Mouse (Mus musculus) neural tube, embryonic 15.5 days (tissue): ENCODE results near the gene Smim9. TPM values are rescaled to one million over a fixed set of nuclear protein-coding genes. Genes with fewer than 3 reads are reported as not detected.
A peak's percentile ranks its signal among the peaks of the same experiment; 100 is the strongest.

Source experiments
- ATAC-seq: fragments of 200-750 bp; cut with Nextera tagmentation; 2 replicates; pipeline ENCODE4 v1.8.0; 2017; ENCODE audit warnings: mild to moderate bottlenecking, moderate TSS enrichment, moderate library complexity; ENCODE audit not compliant: low FRiP score
- H3K27ac ChIP-seq: fragments of 300-500 bp; sonication (generic); replicated peaks from 2 replicates; pipeline ENCODE4 v1.5.1; 2015; ENCODE audit warnings: mild to moderate bottlenecking, inconsistent platforms
- H3K27me3 ChIP-seq: fragments of 300-500 bp; sonication (generic); replicated peaks from 2 replicates; pipeline ENCODE4 v1.6.1; 2015; ENCODE audit warnings: inconsistent platforms
- H3K36me3 ChIP-seq: fragments of 300-500 bp; sonication (generic); 2 replicates; pipeline ENCODE4 v1.6.1; 2015; ENCODE audit warnings: inconsistent platforms
- H3K4me1 ChIP-seq: fragments of 300-500 bp; sonication (generic); 2 replicates; pipeline ENCODE4 v1.6.1; 2015; ENCODE audit warnings: inconsistent platforms
- H3K4me2 ChIP-seq: fragments of 300-500 bp; sonication (generic); 2 replicates; pipeline ENCODE4 v1.6.1; 2015; ENCODE audit warnings: inconsistent platforms, mild to moderate bottlenecking, moderate library complexity
- H3K4me3 ChIP-seq: fragments of 300-500 bp; sonication (generic); replicated peaks from 2 replicates; pipeline ENCODE4 v1.5.1; 2015; ENCODE audit warnings: mild to moderate bottlenecking, inconsistent platforms
- H3K9ac ChIP-seq: fragments of 300-500 bp; sonication (generic); replicated peaks from 2 replicates; pipeline ENCODE4 v1.6.1; 2015; ENCODE audit warnings: mild to moderate bottlenecking, inconsistent platforms
- H3K9me3 ChIP-seq: fragments of 300-500 bp; sonication (generic); replicated peaks from 2 replicates; pipeline ENCODE4 v1.6.1; 2016; ENCODE audit warnings: inconsistent platforms
- WGBS: fragments of 180-500 bp; shearing (Covaris S2); methylation state at CpG from one replicate; pipeline ENCODE4 v1.1.7; 2015; ENCODE audit warnings: mixed read lengths; 5-methylcytosine and 5-hydroxymethylcytosine counted together
- polyA plus RNA-seq: library from polyadenylated mRNA; unstranded; fragments of >200 nt; fragmentation: Nextera tagmentation; extraction: Ambion mirVana; gene quantifications from 2 replicates; pipeline ENCODE4 v1.2.1, GENCODE M21; 2015

The Smim9 gene
- polyA plus RNA-seq, 1 experiment from 2014 or later: not detected

DNA sequence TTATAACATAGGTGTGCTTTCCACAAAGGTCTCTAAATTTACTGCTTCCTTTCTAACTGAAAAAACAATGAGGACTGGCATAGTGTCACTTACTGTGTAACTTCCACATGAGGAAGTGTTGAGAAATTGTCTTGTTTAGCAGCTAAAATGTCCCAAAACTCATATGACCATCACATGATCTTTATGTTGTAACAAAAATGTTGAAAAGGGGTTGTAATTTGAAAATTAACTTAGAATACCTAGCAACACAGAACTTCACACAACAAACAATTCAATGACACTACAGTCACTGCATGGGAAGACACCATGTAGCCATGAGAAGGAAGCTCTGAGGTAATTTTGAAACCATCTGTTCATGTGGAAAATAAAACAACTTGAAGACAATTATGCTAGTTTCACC is 36.7 kb downstream of the Smim9 start:
- Histone ChIP-seq H3K36me3 (no peaks in the 10 kb centered on the region), H3K27me3 (no peaks in the 10 kb centered on the region), H3K4me2 (no peak overlapping the region), H3K4me3 (no peak overlapping the region), H3K4me1 (no peaks in the 10 kb centered on the region), H3K9ac (no peak overlapping the region), H3K9me3 (no peaks in the 10 kb centered on the region), H3K27ac (no peak overlapping the region)
- ATAC-seq: no peak

DNA sequence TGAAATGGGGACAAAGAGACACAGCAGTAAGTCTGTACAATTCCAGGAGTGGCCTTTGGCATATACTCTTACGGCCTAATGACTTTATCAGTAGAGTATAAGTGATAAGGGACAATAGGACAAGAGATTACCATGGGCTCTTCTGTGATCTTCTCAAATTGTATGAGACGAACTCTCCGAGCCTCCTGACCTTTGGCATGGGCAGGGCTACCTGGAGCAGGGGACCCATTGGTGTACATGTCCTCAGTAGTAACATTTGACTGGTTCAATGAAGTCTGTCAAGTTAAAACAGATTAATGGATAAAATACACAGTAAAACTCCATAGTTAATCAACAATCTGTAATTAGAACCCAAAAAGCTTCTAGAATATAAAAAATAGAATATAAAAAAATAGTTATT is 38.0 kb downstream of the Smim9 start:
- Histone ChIP-seq H3K9me3 (no peaks in the 10 kb centered on the region), H3K4me2 (no peak overlapping the region), H3K9ac (no peak overlapping the region), H3K4me1 (no peaks in the 10 kb centered on the region), H3K27ac (no peak overlapping the region), H3K27me3 (no peaks in the 10 kb centered on the region), H3K36me3 (no peaks in the 10 kb centered on the region), H3K4me3 (no peak overlapping the region)
- ATAC-seq: no peak
- WGBS: 87% methylated on average over 3 of the region's 3 CpGs

DNA sequence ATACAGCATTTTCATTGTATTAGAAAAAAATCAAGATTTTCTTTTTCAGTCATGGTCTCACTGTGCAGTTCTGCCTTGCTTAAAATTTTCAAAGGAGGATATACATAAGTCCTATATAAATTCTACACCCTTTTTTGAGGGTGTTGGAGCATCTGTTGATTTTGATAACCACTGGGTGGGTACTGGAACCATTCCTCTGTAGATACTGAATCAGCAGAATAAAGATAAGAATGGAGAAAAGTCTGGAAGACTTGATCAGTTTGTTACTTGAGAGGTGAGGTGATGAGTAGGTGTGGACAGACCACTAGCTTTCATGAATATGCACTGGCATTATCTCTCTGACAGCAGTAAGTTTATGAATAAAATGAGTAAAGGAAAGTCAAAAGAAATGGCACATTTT is 48.0 kb downstream of the Smim9 start:
- Histone ChIP-seq H3K36me3 (peaks cover 2% of the 10 kb centered on the region; the same call in 1 of the 2 replicates), H3K9me3 (no peaks in the 10 kb centered on the region), H3K27me3 (no peaks in the 10 kb centered on the region), H3K9ac (no peak overlapping the region), H3K4me2 (no peak overlapping the region), H3K4me1 (no peaks in the 10 kb centered on the region), H3K27ac (no peak overlapping the region), H3K4me3 (no peak overlapping the region)
- ATAC-seq: no peak

DNA sequence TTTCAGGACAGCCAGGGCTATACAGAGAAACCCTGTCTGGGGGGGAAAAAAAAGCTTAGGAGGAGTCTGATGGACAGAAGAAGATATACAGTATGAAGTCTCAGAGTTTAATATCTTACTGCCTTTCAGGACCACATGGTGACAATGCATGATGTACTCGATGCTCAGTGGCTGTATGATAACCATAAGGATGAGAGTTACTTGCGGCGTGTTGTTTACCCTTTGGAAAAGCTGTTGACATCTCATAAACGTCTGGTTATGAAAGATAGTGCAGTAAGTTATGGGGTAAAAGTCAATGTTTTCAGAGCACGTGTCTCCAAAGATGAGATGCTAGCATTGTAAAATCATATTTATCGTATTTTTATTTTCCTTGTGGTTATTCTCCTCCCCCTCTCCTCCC is 61.3 kb downstream of the Smim9 start:
- no peak overlapping the region for H3K4me2 ChIP-seq
- no peaks in the 10 kb centered on the region for H3K27me3 ChIP-seq
- no peaks in the 10 kb centered on the region for H3K9me3 ChIP-seq
- H3K4me1 ChIP-seq: 0 out of 2 replicates have a peak, but pooled peaks cover 5% of the 10 kb centered on the region
- 95% methylated on average over 6 of the region's 6 CpGs for WGBS
- H3K36me3 ChIP-seq: peaks cover 14% of the 10 kb centered on the region
- ATAC-seq: no peak
- no peak overlapping the region for H3K27ac ChIP-seq
- H3K4me3 ChIP-seq: no peak overlapping the region
- no peak overlapping the region for H3K9ac ChIP-seq

DNA sequence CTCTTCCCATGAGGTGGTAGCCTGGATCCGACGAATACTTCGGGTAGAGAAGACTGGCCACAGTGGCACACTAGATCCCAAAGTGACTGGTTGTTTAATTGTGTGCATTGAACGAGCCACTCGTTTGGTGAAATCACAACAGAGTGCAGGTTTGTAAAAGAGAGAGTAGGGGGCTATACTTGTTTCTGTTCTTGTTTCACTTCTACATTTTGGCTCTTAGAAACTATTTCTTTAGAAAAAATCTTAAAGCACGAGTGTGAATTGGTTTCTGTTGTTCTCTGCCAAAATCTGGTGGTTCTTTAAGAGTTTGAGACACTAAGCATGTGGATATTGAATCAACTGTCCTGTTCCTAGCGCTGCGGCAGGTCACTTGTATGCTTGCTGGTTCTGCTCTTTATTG is 64.8 kb downstream of the Smim9 start:
- 0 out of 2 replicates have a peak, but pooled peaks cover 9% of the 10 kb centered on the region for H3K4me1 ChIP-seq
- H3K4me3 ChIP-seq: no peak overlapping the region
- H3K36me3 ChIP-seq: no peaks in the 10 kb centered on the region
- H3K9me3 ChIP-seq: no peaks in the 10 kb centered on the region
- 90% methylated on average over 8 of the region's 8 CpGs for WGBS
- no peaks in the 10 kb centered on the region for H3K27me3 ChIP-seq
- no peak overlapping the region for H3K9ac ChIP-seq
- no peak overlapping the region for H3K4me2 ChIP-seq
- ATAC-seq: no peak
- H3K27ac ChIP-seq: no peak overlapping the region

DNA sequence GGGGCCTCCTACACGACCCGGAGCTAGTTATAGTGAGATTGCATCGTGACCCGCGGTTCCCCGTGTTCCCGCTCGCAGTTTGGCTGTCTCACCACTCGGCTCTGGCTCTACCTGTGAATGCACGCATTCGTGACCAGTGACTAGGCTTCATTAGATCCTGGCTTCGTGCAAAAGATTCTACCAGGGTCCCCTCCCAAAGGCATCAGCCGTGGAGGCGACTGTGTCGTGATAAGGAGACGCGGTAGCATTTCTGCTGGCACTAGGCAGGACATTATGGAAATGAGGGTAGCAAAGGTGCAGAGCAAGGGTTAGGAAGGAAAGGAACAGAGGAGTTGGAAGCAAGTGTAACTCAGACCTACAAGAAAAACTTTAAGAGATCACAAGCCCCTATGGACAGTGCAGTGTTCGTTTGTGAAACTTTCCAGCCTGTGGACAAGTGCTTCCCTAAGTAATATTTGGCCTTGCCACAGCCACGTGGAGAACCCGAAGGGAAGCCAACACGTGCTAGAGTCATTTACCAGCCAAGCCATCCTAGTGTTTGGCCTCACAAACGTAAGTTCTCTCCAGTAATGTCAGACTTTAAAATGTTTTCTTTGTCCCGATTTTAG is 67.3 kb downstream of the Smim9 start:
- H3K9me3 ChIP-seq: no peaks in the 10 kb centered on the region
- peak overlapping the region; percentile 42 for H3K9ac ChIP-seq
- H3K27me3 ChIP-seq: no peaks in the 10 kb centered on the region
- H3K4me2 ChIP-seq: peak overlapping the region; percentile 57
- H3K27ac ChIP-seq: peak overlapping the region; percentile 73
- H3K36me3 ChIP-seq: no peaks in the 10 kb centered on the region
- WGBS: 25% methylated on average over 23 of the region's 23 CpGs
- H3K4me3 ChIP-seq: peak overlapping the region; percentile 56
- ATAC-seq: peak; percentile 60
- 0 out of 2 replicates have a peak, but pooled peaks cover 9% of the 10 kb centered on the region for H3K4me1 ChIP-seq

Other genes starting within 250 kb of the Smim9 start
- gene Gab3, start 78.3 kb downstream of the Smim9 start, polyA plus RNA-seq: 3.4 and 3.7 TPM in 2 replicates
- 46.2 and 87.7 TPM in 2 replicates for gene Dkc1, start 67.9 kb downstream of the Smim9 start, polyA plus RNA-seq
- gene Mpp1, start 32.8 kb downstream of the Smim9 start, polyA plus RNA-seq: 32.6 and 44.6 TPM in 2 replicates
- gene Fundc2, start 218.6 kb upstream of the Smim9 start, polyA plus RNA-seq: 33.0 and 37.2 TPM in 2 replicates
- gene F8, start 218.8 kb upstream of the Smim9 start, polyA plus RNA-seq: 2.0 TPM in 2 replicates